Mouse (Mus musculus): ENCODE results near the gene Cnot1. TPM values are rescaled to one million over a fixed set of nuclear protein-coding genes. Genes with fewer than 3 reads are reported as not detected.

Cnot1 gene
- total and polyA plus RNA-seq, 3 experiments: 119 to 3,440 (median 259) TPM

GRCm38 (mm10) chr8:95807861-95808260 is 597 bp upstream of the Cnot1 start (continued):
- no peak; the same call in 1 of the 2 replicates for TF ChIP-seq GABPA (IDR thresholded peaks at IDR 0.05; ENCODE audit: low read depth, low read length)
- no peak for TF ChIP-seq BHLHE40 (IDR thresholded peaks at IDR 0.05; ENCODE audit: borderline replicate concordance, low read depth, low read length)
- TF ChIP-seq MEF2A (IDR thresholded peaks at IDR 0.05; ENCODE audit: extremely low read depth, insufficient replicate concordance, low read depth, low read length, poor library complexity, severe bottlenecking): no peak
- TF ChIP-seq TBP (IDR thresholded peaks at IDR 0.05; ENCODE audit: low read depth, low read length): peak; percentile 74
- peak; percentile 35; the same call in 1 of the 2 replicates for TF ChIP-seq CHD2 (IDR thresholded peaks at IDR 0.05; ENCODE audit: low read length)
- no peak for TF ChIP-seq ZNF384 (IDR thresholded peaks at IDR 0.05; ENCODE audit: low read depth, low read length)
- peak; percentile 82 for TF ChIP-seq ELF1 (IDR thresholded peaks at IDR 0.05; ENCODE audit: low read depth, low read length)
- peak; percentile 87 for TF ChIP-seq USF1 (IDR thresholded peaks at IDR 0.05; ENCODE audit: low read depth, low read length)
- no peak for TF ChIP-seq CHD1 (IDR thresholded peaks at IDR 0.05; ENCODE audit: low read depth, low read length)
- peak; percentile 99 for TF ChIP-seq KAT2A (conservative IDR thresholded peaks at IDR 0.05; ENCODE audit: low read depth, low read length)
- TF ChIP-seq CTCF (IDR thresholded peaks at IDR 0.05 in 2 of 3, conservative IDR thresholded peaks at IDR 0.05 in 1 of 3; ENCODE audit: control insufficient read depth in 1 of 3, insufficient read depth in 1 of 3, low read depth in 2 of 3, low read length in 3 of 3, poor library complexity in 1 of 3, severe bottlenecking in 1 of 3): no peak
- no peak for TF ChIP-seq NRF1 (IDR thresholded peaks at IDR 0.05; ENCODE audit: insufficient read depth, low read depth, low read length, poor library complexity, severe bottlenecking)
- no peak for TF ChIP-seq RAD21 (IDR thresholded peaks at IDR 0.05; ENCODE audit: low read depth, low read length)
- TF ChIP-seq POLR2AphosphoS2 (IDR thresholded peaks at IDR 0.05; ENCODE audit: low read length): peak; percentile 45; the same call in 1 of the 2 replicates
- TF ChIP-seq RCOR1 (IDR thresholded peaks at IDR 0.05; ENCODE audit: low read depth, low read length): no peak
- no peak for TF ChIP-seq MAFK (IDR thresholded peaks at IDR 0.05; ENCODE audit: borderline replicate concordance, low read depth, low read length)

GRCm38 (mm10) chr8:95806461-95807191 is 638 bp downstream of the Cnot1 start:
- Histone ChIP-seq H3K36me3 (ENCODE audit: control insufficient read depth in 1 of 2, insufficient read depth in 2 of 2, low read length in 2 of 2) (peaks cover 13 to 40% of the 10 kb centered on the region in 2 experiments), H3K27me3 (ENCODE audit: control insufficient read depth in 1 of 2, insufficient read depth in 2 of 2, low read length in 2 of 2) (no peaks in the 10 kb centered on the region), H3K79me2 (ENCODE audit: control insufficient read depth, insufficient read depth, low read length, poor library complexity) (peaks cover 57% of the 10 kb centered on the region), H3K4me3 (ENCODE audit: control insufficient read depth in 1 of 2, insufficient read depth in 1 of 2, low read depth in 2 of 2, low read length in 2 of 2) (peak overlapping the region; percentile 83 to 88), H3K4me1 (ENCODE audit: control insufficient read depth in 1 of 2, insufficient read depth in 2 of 2, low read length in 2 of 2) (peaks cover 12 to 31% of the 10 kb centered on the region in 2 experiments), H3K27ac (ENCODE audit: control insufficient read depth, low read depth, low read length) (peak overlapping the region; percentile 76), H3K9me3 (replicated peaks; ENCODE audit: insufficient read depth, low read length) (no peaks in the 10 kb centered on the region), H3K9ac (ENCODE audit: control insufficient read depth, low read depth, low read length, poor library complexity, severe bottlenecking) (peak overlapping the region; percentile 93)
- no peak for TF ChIP-seq ETS1 (IDR thresholded peaks at IDR 0.05; ENCODE audit: low read depth, low read length)
- 0 out of 2 replicates have a peak, but pooled peaks have one; percentile 66 for TF ChIP-seq UBTF (IDR thresholded peaks at IDR 0.05; ENCODE audit: borderline replicate concordance, insufficient read depth, low read depth, low read length)
- peak; percentile 60 for DNase-seq (ENCODE audit: low read depth, low spot score)
